Mouse (Mus musculus) layer of hippocampus, adult 8-10 months (tissue): ENCODE measurements at regions not wholly inside any gene's neighbourhood (a gene's known extent, or its start where the extent isn't known, plus 50 kb on each side); places are given as distances from the start of the nearest gene placed in this dataset.

Experiments used
- DNase-seq, 2 experiments: peaks; one replicate each; pipeline ENCODE4 v3.0.0; 2022; ENCODE audit warnings: low spot score in 2 of 2

- no peak for DNase-seq
These were observed 63.9 kb upstream of the Cxcl12 start for GRCm38 (mm10) chr6:117104463-117104862.

GRCm38 (mm10) chr6:117105182-117105589, 63.1 kb upstream of the Cxcl12 start:
- DNase-seq = no peak

DNA sequence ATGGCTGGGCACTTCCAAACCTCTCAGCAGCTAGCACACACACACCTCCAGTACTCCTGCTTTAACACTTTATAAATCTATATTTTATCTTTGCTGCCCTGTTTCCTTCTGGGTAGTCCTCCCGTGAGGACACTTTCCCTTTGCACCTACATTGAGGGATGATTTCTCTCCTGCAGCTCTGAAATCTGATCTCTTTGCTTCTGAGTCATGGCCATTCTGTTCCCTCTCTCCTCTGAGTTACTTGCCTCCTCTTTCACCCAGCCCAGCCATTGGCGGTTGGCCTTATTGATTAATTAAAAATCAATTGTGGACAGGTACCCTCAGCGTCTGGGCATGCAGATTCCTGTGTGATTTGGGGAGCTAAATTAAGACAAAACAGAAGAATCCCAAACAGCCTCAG, 58.0 kb upstream of the Cxcl12 start:
- no peak for DNase-seq

GRCm38 (mm10) chr6:117114859-117115258, 53.5 kb upstream of the Cxcl12 start:
- no peak for DNase-seq

- peak in 1 of 2 experiments; percentile 5 for DNase-seq
These were observed 50.3 kb upstream of the Cxcl12 start for GRCm38 (mm10) chr6:117118081-117118480.
